Mouse (Mus musculus): Measurements from ENCODE around the gene Pgk1. TPM values are rescaled to one million over a fixed set of nuclear protein-coding genes. Genes with fewer than 3 reads are reported as not detected.
A peak's percentile ranks its signal among the peaks of the same experiment; 100 is the strongest.

The Pgk1 gene
- polyA plus RNA-seq, 1 experiment from 2014 or later, result 166 TPM

DNA sequence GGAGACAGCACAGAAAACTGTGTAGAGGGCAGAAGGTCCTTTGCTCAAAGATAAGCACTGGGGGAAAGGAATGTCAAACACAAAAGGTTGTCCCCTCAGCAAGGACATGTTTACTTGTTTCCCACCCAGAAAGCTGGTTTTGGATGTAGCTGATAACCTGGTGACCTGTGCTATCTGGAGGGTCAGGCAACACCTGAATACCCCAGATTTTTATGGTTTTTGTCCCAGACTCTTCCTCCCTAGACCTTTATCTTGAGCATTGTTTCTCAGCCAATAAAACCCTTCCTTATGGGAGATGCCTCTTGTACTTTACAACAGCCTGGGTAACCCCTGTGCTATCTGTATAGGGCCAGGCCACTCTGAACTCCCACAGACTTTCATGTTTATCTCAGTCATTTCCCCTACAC is 32.7 kb upstream of the Pgk1 start:
- DNase-seq (ENCODE audit: low spot score) (no peak), ATAC-seq (ENCODE audit: low FRiP score, low TSS enrichment) (no peak)
- Histone ChIP-seq H3K4me1 (replicated peaks; ENCODE audit: control insufficient read depth, insufficient read depth) (no peaks in the 10 kb centered on the region), H3K4me2 (replicated peaks; ENCODE audit: low read depth) (no peak overlapping the region), H3K36me3 (ENCODE audit: control insufficient read depth, insufficient read depth, low read length) (no peaks in the 10 kb centered on the region), H3K4me3 (ENCODE audit: low read depth, low read length) (no peak overlapping the region), H3K9me3 (ENCODE audit: control insufficient read depth, low read length) (no peaks in the 10 kb centered on the region), H3K27me3 (ENCODE audit: control insufficient read depth, insufficient read depth, low read length) (no peaks in the 10 kb centered on the region), H3K9ac (ENCODE audit: low read length) (no peak overlapping the region), H3K27ac (replicated peaks) (no peak overlapping the region)
- TF ChIP-seq CTCF (IDR thresholded peaks at IDR 0.05; ENCODE audit: low read depth) (no peak), EP300 (optimal IDR thresholded peaks at IDR 0.05) (no peak)

DNA sequence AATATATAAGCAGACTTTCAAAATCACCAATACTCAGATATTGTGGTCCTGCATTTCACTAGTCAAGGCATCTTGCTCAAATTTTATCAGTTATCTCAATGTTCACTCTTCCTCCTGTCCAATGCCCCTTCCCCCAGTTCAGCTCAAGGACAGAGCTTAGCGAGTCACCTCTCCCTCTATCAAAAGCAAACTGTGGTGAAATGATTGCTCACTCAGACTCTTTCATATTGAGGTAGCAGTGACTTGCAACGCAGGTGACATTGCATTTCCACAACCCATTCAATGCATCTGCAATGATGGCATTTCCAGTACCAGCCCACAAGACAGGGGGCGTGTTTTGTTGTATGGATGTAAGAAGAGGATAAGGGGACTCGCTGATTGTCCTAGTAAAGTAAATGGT is 31.0 kb upstream of the Pgk1 start:
- no peak for ATAC-seq (ENCODE audit: low FRiP score, low TSS enrichment)
- Histone ChIP-seq H3K4me2 (replicated peaks; ENCODE audit: low read depth) (no peak overlapping the region), H3K27ac (replicated peaks) (no peak overlapping the region), H3K36me3 (ENCODE audit: control insufficient read depth, insufficient read depth, low read length) (no peaks in the 10 kb centered on the region), H3K27me3 (ENCODE audit: control insufficient read depth, insufficient read depth, low read length) (no peaks in the 10 kb centered on the region), H3K4me1 (replicated peaks; ENCODE audit: control insufficient read depth, insufficient read depth) (no peaks in the 10 kb centered on the region), H3K4me3 (ENCODE audit: low read depth, low read length) (no peak overlapping the region), H3K9ac (ENCODE audit: low read length) (no peak overlapping the region), H3K9me3 (ENCODE audit: control insufficient read depth, low read length) (no peaks in the 10 kb centered on the region)
- TF ChIP-seq EP300 (optimal IDR thresholded peaks at IDR 0.05), result no peak
- no peak for TF ChIP-seq CTCF (IDR thresholded peaks at IDR 0.05; ENCODE audit: low read depth)
- 60% methylated on average over 4 of the region's 4 CpGs for whole genome bisulfite sequencing
- no peak for DNase-seq (ENCODE audit: low spot score)

DNA sequence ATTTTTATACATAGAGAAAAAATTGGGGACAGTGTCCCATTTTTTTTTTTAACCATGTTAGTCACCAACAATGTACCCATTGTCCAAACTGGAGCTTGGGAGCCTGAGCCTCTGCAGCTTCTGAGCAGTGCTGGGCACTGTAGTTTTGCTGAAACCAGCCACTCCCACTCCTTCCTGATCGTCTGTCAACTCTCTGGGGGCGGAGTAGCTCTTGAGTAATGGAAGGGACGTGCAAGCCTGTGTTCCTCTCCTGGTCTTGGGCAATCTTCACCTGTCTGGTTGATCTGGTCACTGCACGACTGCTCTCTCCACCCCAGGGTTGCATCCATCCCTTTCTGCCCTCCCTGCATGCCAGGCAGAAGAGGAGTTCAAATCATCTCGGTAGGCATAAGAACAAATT is 22.9 kb upstream of the Pgk1 start:
- H3K27me3 ChIP-seq (ENCODE audit: control insufficient read depth, insufficient read depth, low read length), result no peaks in the 10 kb centered on the region
- no peak overlapping the region for H3K4me3 ChIP-seq (ENCODE audit: low read depth, low read length)
- H3K4me1 ChIP-seq (replicated peaks; ENCODE audit: control insufficient read depth, insufficient read depth), result no peaks in the 10 kb centered on the region
- no peak overlapping the region for H3K27ac ChIP-seq (replicated peaks)
- H3K4me2 ChIP-seq (replicated peaks; ENCODE audit: low read depth), result no peak overlapping the region
- H3K9me3 ChIP-seq (ENCODE audit: control insufficient read depth, low read length), result no peaks in the 10 kb centered on the region
- ATAC-seq (ENCODE audit: low FRiP score, low TSS enrichment) (no peak), DNase-seq (ENCODE audit: low spot score) (no peak)
- TF ChIP-seq CTCF (IDR thresholded peaks at IDR 0.05; ENCODE audit: low read depth) (no peak), EP300 (optimal IDR thresholded peaks at IDR 0.05) (no peak)
- WGBS, result 44% methylated on average over 5 of the region's 5 CpGs
- no peak overlapping the region for H3K9ac ChIP-seq (ENCODE audit: low read length)
- H3K36me3 ChIP-seq (ENCODE audit: control insufficient read depth, insufficient read depth, low read length), result no peaks in the 10 kb centered on the region

GRCm38 (mm10) chrX:106164555-106164954 is 22.3 kb upstream of the Pgk1 start:
- no peak overlapping the region for H3K4me3 ChIP-seq (ENCODE audit: low read depth, low read length)
- no peak for ATAC-seq (ENCODE audit: low FRiP score, low TSS enrichment)
- WGBS, result 50% methylated on average over 5 of the region's 5 CpGs

GRCm38 (mm10) chrX:106165089-106165488 is 21.8 kb upstream of the Pgk1 start:
- H3K36me3 ChIP-seq (ENCODE audit: control insufficient read depth, insufficient read depth, low read length), result no peaks in the 10 kb centered on the region
- no peak overlapping the region for H3K9ac ChIP-seq (ENCODE audit: low read length)
- H3K4me1 ChIP-seq (replicated peaks; ENCODE audit: control insufficient read depth, insufficient read depth), result no peaks in the 10 kb centered on the region
- H3K4me3 ChIP-seq (ENCODE audit: low read depth, low read length), result no peak overlapping the region
- no peaks in the 10 kb centered on the region for H3K9me3 ChIP-seq (ENCODE audit: control insufficient read depth, low read length)
- H3K27me3 ChIP-seq (ENCODE audit: control insufficient read depth, insufficient read depth, low read length), result no peaks in the 10 kb centered on the region
- no peak for ATAC-seq (ENCODE audit: low FRiP score, low TSS enrichment)
- no peak for DNase-seq (ENCODE audit: low spot score)
- no peak overlapping the region for H3K4me2 ChIP-seq (replicated peaks; ENCODE audit: low read depth)
- no peak overlapping the region for H3K27ac ChIP-seq (replicated peaks)
- TF ChIP-seq CTCF (IDR thresholded peaks at IDR 0.05; ENCODE audit: low read depth) (peak; percentile 62), EP300 (optimal IDR thresholded peaks at IDR 0.05) (no peak)
- WGBS, result 90% methylated on average over 1 of the region's 1 CpGs

More at GRCm38 (mm10) chrX:106164555-106164954, 22.3 kb upstream of the Pgk1 start:
- Histone ChIP-seq H3K36me3 (ENCODE audit: control insufficient read depth, insufficient read depth, low read length) (no peaks in the 10 kb centered on the region), H3K27me3 (ENCODE audit: control insufficient read depth, insufficient read depth, low read length) (no peaks in the 10 kb centered on the region), H3K4me2 (replicated peaks; ENCODE audit: low read depth) (no peak overlapping the region), H3K9ac (ENCODE audit: low read length) (no peak overlapping the region), H3K9me3 (ENCODE audit: control insufficient read depth, low read length) (no peaks in the 10 kb centered on the region), H3K4me1 (replicated peaks; ENCODE audit: control insufficient read depth, insufficient read depth) (no peaks in the 10 kb centered on the region), H3K27ac (replicated peaks) (no peak overlapping the region)
- TF ChIP-seq CTCF (IDR thresholded peaks at IDR 0.05; ENCODE audit: low read depth) (no peak), EP300 (optimal IDR thresholded peaks at IDR 0.05) (no peak)
- no peak for DNase-seq (ENCODE audit: low spot score)

GRCm38 (mm10) chrX:106171106-106171852 is 15.6 kb upstream of the Pgk1 start:
- TF ChIP-seq EP300 (optimal IDR thresholded peaks at IDR 0.05) (no peak), CTCF (IDR thresholded peaks at IDR 0.05; ENCODE audit: low read depth) (peak; percentile 84)
- 26% methylated on average over 18 of the region's 18 CpGs for WGBS
- H3K36me3 ChIP-seq (ENCODE audit: control insufficient read depth, insufficient read depth, low read length), result no peaks in the 10 kb centered on the region
- no peaks in the 10 kb centered on the region for H3K27me3 ChIP-seq (ENCODE audit: control insufficient read depth, insufficient read depth, low read length)
- peak overlapping the region; percentile 44 for H3K4me2 ChIP-seq (replicated peaks; ENCODE audit: low read depth)
- no peak overlapping the region for H3K9ac ChIP-seq (ENCODE audit: low read length)
- ATAC-seq (ENCODE audit: low FRiP score, low TSS enrichment) (peak; percentile 71), DNase-seq (ENCODE audit: low spot score) (peak; percentile 69)
- H3K27ac ChIP-seq (replicated peaks), result no peak overlapping the region
- peak overlapping the region; percentile 18 for H3K4me3 ChIP-seq (ENCODE audit: low read depth, low read length)
- H3K4me1 ChIP-seq (replicated peaks; ENCODE audit: control insufficient read depth, insufficient read depth), result no peaks in the 10 kb centered on the region
- H3K9me3 ChIP-seq (ENCODE audit: control insufficient read depth, low read length), result no peaks in the 10 kb centered on the region
